Mouse (Mus musculus): ENCODE measurements around the gene Usf2. TPM values are rescaled to one million over a fixed set of nuclear protein-coding genes. Genes with fewer than 3 reads are reported as not detected.
"Not testable (repeated sequence)": the region's sequence is repeated elsewhere in the genome, so short reads cannot be mapped to it uniquely, and the experiment has no call there.

Usf2 gene
- total RNA-seq, 2 experiments from 2014 or later = 103 to 121 TPM

GRCm38 (mm10) chr7:30959786-30960349, 3.3 kb upstream of the Usf2 start:
- intact Hi-C loops (cut with DNase I) = loop anchor here (10.0 kb wide), 1 partner anchor 375 kb away; the partner anchor contains the start of gene Kmt2b

GRCm38 (mm10) chr7:30958866-30959487, 2.4 kb upstream of the Usf2 start:
- no peak for DNase-seq (ENCODE audit: low spot score)
- intact Hi-C loops (cut with DNase I) = loop anchor here (10.0 kb wide), 1 partner anchor 374 kb away; the partner anchor contains the start of gene Kmt2b

More at GRCm38 (mm10) chr7:30959786-30960349, 3.3 kb upstream of the Usf2 start:
- DNase-seq (ENCODE audit: low spot score) = no peak

GRCm38 (mm10) chr7:30958109-30958865, 1.7 kb upstream of the Usf2 start:
- no peak for DNase-seq (ENCODE audit: low spot score)
- intact Hi-C loops (cut with DNase I) = loop anchor here (10.0 kb wide), 1 partner anchor 373 kb away; the partner anchor contains the start of gene Kmt2b

GRCm38 (mm10) chr7:30957367-30957783, 772 bp upstream of the Usf2 start:
- peak; percentile 91 for DNase-seq (ENCODE audit: low spot score)
- intact Hi-C loops (cut with DNase I) = loop anchor here (10.0 kb wide), 1 partner anchor 373 kb away; the partner anchor contains the start of gene Kmt2b

GRCm38 (mm10) chr7:30956357-30956751, 249 bp downstream of the Usf2 start:
- intact Hi-C loops (cut with DNase I) = loop anchor here (10.0 kb wide), 1 partner anchor 372 kb away; the partner anchor contains the start of gene Kmt2b
- peak; percentile 31 for DNase-seq (ENCODE audit: low spot score)

GRCm38 (mm10) chr7:30955584-30956356, 833 bp downstream of the Usf2 start:
- intact Hi-C loops (cut with DNase I) = loop anchor here (10.0 kb wide), 1 partner anchor 371 kb away; the partner anchor contains the start of gene Kmt2b
- peak; percentile 78 for DNase-seq (ENCODE audit: low spot score)

GRCm38 (mm10) chr7:30954971-30955520, 1.6 kb downstream of the Usf2 start:
- intact Hi-C loops (cut with DNase I) = loop anchor here (10.0 kb wide), 1 partner anchor 370 kb away; the partner anchor contains the start of gene Kmt2b
- DNase-seq (ENCODE audit: low spot score) = no peak

- intact Hi-C loops (cut with DNase I) = loop anchor here (10.0 kb wide), 1 partner anchor 369 kb away; the partner anchor contains the start of gene Kmt2b
- DNase-seq (ENCODE audit: low spot score) = no peak
Measured at GRCm38 (mm10) chr7:30954036-30954435, 2.6 kb downstream of the Usf2 start.

- intact Hi-C loops (cut with DNase I) = loop anchor here (10.0 kb wide), 1 partner anchor 369 kb away; the partner anchor contains the start of gene Kmt2b
- no peak for DNase-seq (ENCODE audit: low spot score)
Measured at GRCm38 (mm10) chr7:30953459-30953858, 3.1 kb downstream of the Usf2 start.

- intact Hi-C loops (cut with DNase I) = loop anchor here (10.0 kb wide), 1 partner anchor 368 kb away; the partner anchor contains the start of gene Kmt2b
- DNase-seq (ENCODE audit: low spot score) = no peak
Measured at GRCm38 (mm10) chr7:30952441-30953265, 4.0 kb downstream of the Usf2 start.

- not testable (repeated sequence) for DNase-seq (ENCODE audit: low spot score)
- intact Hi-C loops (cut with DNase I) = loop anchor here (10.0 kb wide), 1 partner anchor 365 kb away; the partner anchor contains the start of gene Kmt2b
Measured at GRCm38 (mm10) chr7:30949902-30950301, 6.7 kb downstream of the Usf2 start.

- DNase-seq (ENCODE audit: low spot score) = no peak
- intact Hi-C loops (cut with DNase I) = no loop called here
Measured at GRCm38 (mm10) chr7:30945876-30946275, 10.7 kb downstream of the Usf2 start.

GRCm38 (mm10) chr7:30945466-30945865, 11.1 kb downstream of the Usf2 start:
- intact Hi-C loops (cut with DNase I); DNase-seq (ENCODE audit: low spot score): not testable (repeated sequence)

- DNase-seq (ENCODE audit: low spot score); intact Hi-C loops (cut with DNase I): not testable (repeated sequence)
Measured at GRCm38 (mm10) chr7:30944706-30945105, 11.9 kb downstream of the Usf2 start.

GRCm38 (mm10) chr7:30943909-30944635, 12.5 kb downstream of the Usf2 start, which contains the start of gene Hamp:
Gene Hamp (minus strand): TSS chr7:30944032.
- intact Hi-C loops (cut with DNase I) = no loop called here
- DNase-seq (ENCODE audit: low spot score) = no peak

GRCm38 (mm10) chr7:30942365-30942764, 14.2 kb downstream of the Usf2 start:
- DNase-seq (ENCODE audit: low spot score); intact Hi-C loops (cut with DNase I): not testable (repeated sequence)

GRCm38 (mm10) chr7:30940070-30940469, 16.5 kb downstream of the Usf2 start:
- intact Hi-C loops (cut with DNase I); DNase-seq (ENCODE audit: low spot score): not testable (repeated sequence)
